In the genomic region with DNA sequence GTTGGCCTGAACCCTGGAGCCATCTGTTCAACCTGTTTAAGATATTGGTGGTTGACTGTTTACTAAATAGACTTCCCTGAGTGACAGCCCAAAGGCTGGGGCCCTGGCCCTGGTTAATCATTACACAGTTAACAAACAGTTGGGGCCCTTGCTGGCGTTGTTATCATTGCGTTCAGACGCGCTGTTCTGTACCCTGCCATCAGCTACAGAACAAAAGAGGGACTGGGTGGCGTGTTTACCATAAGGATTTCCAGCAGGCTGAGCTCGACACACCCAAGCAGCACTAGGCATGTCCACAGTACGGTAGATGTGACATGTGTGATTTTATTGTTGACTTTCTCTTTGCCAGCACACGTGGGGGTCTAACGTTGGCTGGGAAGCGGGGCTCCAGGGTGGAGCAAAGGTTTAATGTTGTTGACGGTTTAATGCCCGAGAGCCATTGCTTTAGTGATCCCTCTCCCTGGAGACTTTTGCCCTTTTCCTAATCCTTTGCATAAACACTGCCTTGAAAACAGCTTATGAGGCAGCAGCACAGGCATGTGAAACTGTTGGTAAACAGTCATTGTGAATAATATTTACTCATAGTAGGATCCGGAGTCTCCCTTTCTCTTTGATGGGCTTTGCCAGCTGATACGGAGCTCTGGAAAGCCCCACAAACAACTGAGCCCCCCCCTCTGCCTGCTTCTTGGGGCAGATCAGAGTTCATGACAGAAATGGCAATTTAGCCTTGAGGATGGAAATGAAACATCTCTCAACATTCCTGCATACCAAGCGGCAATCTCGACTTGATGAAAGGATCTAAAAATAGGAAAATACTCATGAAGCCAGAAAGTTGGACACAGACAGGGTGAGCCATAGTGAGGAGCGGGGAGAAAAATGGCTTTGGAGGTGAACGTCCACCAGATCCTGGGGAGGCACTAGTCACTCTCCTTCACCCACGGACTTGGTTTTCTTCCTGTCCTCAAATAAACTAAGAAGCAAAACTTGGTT, we compare ENCODE assay signal across 8 mouse cellular contexts.
DNase-seq lines count a peak whose midpoint lies in the region; ATAC-seq lines count a peak whose summit lies in the region.

No protein-coding gene starts in this region.

- H3K27me3 ChIP-seq in heart, embryonic 16.5 days (ENCODE audit: control insufficient read depth, insufficient read depth, low read length) = no peaks in the 10 kb centered on the region
- H3K27me3 ChIP-seq in intestine, embryonic 14.5 days (replicated peaks; ENCODE audit: control insufficient read depth, insufficient read depth, low read length) = no peaks in the 10 kb centered on the region
- H3K27me3 ChIP-seq in liver, embryonic 12.5 days (replicated peaks) = no peaks in the 10 kb centered on the region
- H3K27me3 ChIP-seq in midbrain, embryonic 15.5 days (replicated peaks) = no peaks in the 10 kb centered on the region

- no peaks in the 10 kb centered on the region for H3K9me3 ChIP-seq in heart, embryonic 16.5 days (replicated peaks; ENCODE audit: control insufficient read depth, low read length)
- H3K9me3 ChIP-seq in intestine, embryonic 14.5 days (ENCODE audit: control insufficient read depth, low read length) = no peaks in the 10 kb centered on the region
- H3K9me3 ChIP-seq in liver, embryonic 12.5 days (replicated peaks) = no peaks in the 10 kb centered on the region
- H3K9me3 ChIP-seq in midbrain, embryonic 15.5 days = no peaks in the 10 kb centered on the region

- H3K4me2 ChIP-seq in heart, embryonic 16.5 days (ENCODE audit: low read depth, low read length) = peak overlapping the region; percentile 54
- H3K4me2 ChIP-seq in intestine, embryonic 14.5 days (ENCODE audit: low read length) = peak overlapping the region; percentile 5
- H3K4me2 ChIP-seq in liver, embryonic 12.5 days = peak overlapping the region; percentile 56
- 0 out of 2 replicates have a peak overlapping the region, but pooled peaks have one; percentile 11 for H3K4me2 ChIP-seq in midbrain, embryonic 15.5 days

- H3K36me3 ChIP-seq in heart, embryonic 16.5 days (ENCODE audit: control insufficient read depth, insufficient read depth) = no peaks in the 10 kb centered on the region
- no peaks in the 10 kb centered on the region for H3K36me3 ChIP-seq in intestine, embryonic 14.5 days (ENCODE audit: control insufficient read depth, insufficient read depth, low read length)
- no peaks in the 10 kb centered on the region for H3K36me3 ChIP-seq in liver, embryonic 12.5 days
- no peaks in the 10 kb centered on the region for H3K36me3 ChIP-seq in midbrain, embryonic 15.5 days (replicated peaks)

- H3K9ac ChIP-seq in heart, embryonic 16.5 days (ENCODE audit: low read length) = no peak overlapping the region
- no peak overlapping the region for H3K9ac ChIP-seq in intestine, embryonic 14.5 days (ENCODE audit: low read length)
- H3K9ac ChIP-seq in liver, embryonic 12.5 days = 0 out of 2 replicates have a peak overlapping the region, but pooled peaks have one; percentile 31
- H3K9ac ChIP-seq in midbrain, embryonic 15.5 days = no peak overlapping the region

- 0 out of 2 replicates have a peak overlapping the region, but pooled peaks have one; percentile 9 for H3K4me3 ChIP-seq in heart, embryonic 16.5 days (ENCODE audit: low read length)
- no peak overlapping the region for H3K4me3 ChIP-seq in intestine, embryonic 14.5 days (ENCODE audit: low read depth, low read length)
- peak overlapping the region; percentile 25; the same call in 1 of the 2 replicates for H3K4me3 ChIP-seq in liver, embryonic 12.5 days
- no peak overlapping the region for H3K4me3 ChIP-seq in midbrain, embryonic 15.5 days

- 28% methylated on average over 19 of the region's 19 CpGs for WGBS in heart, embryonic 16.5 days
- WGBS in intestine, embryonic 14.5 days = 26% methylated on average over 19 of the region's 19 CpGs
- WGBS in liver, embryonic 12.5 days (ENCODE audit: insufficient replicate concordance) = 34% methylated on average over 19 of the region's 19 CpGs
- 49% methylated on average over 19 of the region's 19 CpGs for WGBS in midbrain, embryonic 15.5 days

- no peak for DNase-seq in heart, postnatal 25 days (ENCODE audit: low spot score)
- no peak for DNase-seq in intestine, embryonic 14.5 days (ENCODE audit: low spot score)
- no peak for DNase-seq in left cerebral cortex, adult 11 months (ENCODE audit: low spot score)
- no peak for DNase-seq in layer of hippocampus, postnatal 14 days (ENCODE audit: low spot score in 2 of 2)

- intact Hi-C loops in heart, postnatal 25 days (cut with DNase I) = loop anchor here (10.0 kb wide), 2 partner anchors 247 to 477 kb away; no protein-coding TSS in a partner anchor

- no peak overlapping the region for H3K27ac ChIP-seq in heart, embryonic 16.5 days (ENCODE audit: low read length)
- H3K27ac ChIP-seq in intestine, embryonic 14.5 days (ENCODE audit: low read depth) = peak overlapping the region; percentile 52; the same call in 1 of the 2 replicates
- peak overlapping the region; percentile 77 for H3K27ac ChIP-seq in liver, embryonic 12.5 days
- no peak overlapping the region for H3K27ac ChIP-seq in midbrain, embryonic 15.5 days

- no peak for ATAC-seq in heart, embryonic 16.5 days (replicated peaks; ENCODE audit: extremely low read depth, insufficient read depth, low FRiP score)
- peak; percentile 71 for ATAC-seq in intestine, embryonic 14.5 days (replicated peaks; ENCODE audit: low FRiP score, low TSS enrichment, low read depth)
- ATAC-seq in liver, embryonic 12.5 days = peak; percentile 91
- ATAC-seq in midbrain, embryonic 15.5 days (replicated peaks) = no peak
- ATAC-seq in inflammation-experienced regulatory T-cells, adult 6 months = no peak

- peaks cover 15% of the 10 kb centered on the region for H3K4me1 ChIP-seq in heart, embryonic 16.5 days (ENCODE audit: control insufficient read depth, insufficient read depth, low read length)
- H3K4me1 ChIP-seq in intestine, embryonic 14.5 days (replicated peaks; ENCODE audit: control insufficient read depth, insufficient read depth, low read length) = peaks cover 8% of the 10 kb centered on the region
- H3K4me1 ChIP-seq in liver, embryonic 12.5 days = peaks cover 39% of the 10 kb centered on the region
- H3K4me1 ChIP-seq in midbrain, embryonic 15.5 days = peaks cover 10% of the 10 kb centered on the region; the same call in 1 of the 2 replicates

Comparison
In these comparisons a context has a peak if more than half of its experiments do, and no peak if none do; other contexts are left out.
1. ATAC-seq: peak in intestine, embryonic 14.5 days (single experiment) and liver, embryonic 12.5 days (single experiment); none in heart, embryonic 16.5 days (single experiment), midbrain, embryonic 15.5 days (single experiment) and inflammation-experienced regulatory T-cells, adult 6 months (single experiment).
2. H3K27ac ChIP-seq: peak in intestine, embryonic 14.5 days (single experiment) and liver, embryonic 12.5 days (single experiment); none in heart, embryonic 16.5 days (single experiment) and midbrain, embryonic 15.5 days (single experiment).
3. H3K4me2 ChIP-seq: peak in every context shown above with its lines; median percentile 56 in liver, embryonic 12.5 days; 54 in heart, embryonic 16.5 days; 11 in midbrain, embryonic 15.5 days; 5 in intestine, embryonic 14.5 days.
4. H3K4me3 ChIP-seq: peak in heart, embryonic 16.5 days (single experiment) and liver, embryonic 12.5 days (single experiment); none in intestine, embryonic 14.5 days (single experiment) and midbrain, embryonic 15.5 days (single experiment).